In genomic region chr4:129795861-129796260, GRCm38 (mm10) we compare ENCODE assay signal across 8 mouse cellular contexts. TPM values are rescaled to one million over a fixed set of nuclear protein-coding genes. Genes with fewer than 3 reads are reported as not detected.
DNase-seq lines count a peak whose midpoint lies in the region; ATAC-seq and TF ChIP-seq lines count a peak whose summit lies in the region.

No protein-coding gene starts in this region.

- H3K4me1 ChIP-seq in heart, embryonic 10.5 days = peaks cover 54% of the 10 kb centered on the region
- H3K4me1 ChIP-seq in E14TG2a.4 (replicated peaks; ENCODE audit: low read depth, low read length) = peaks cover 64% of the 10 kb centered on the region
- peaks cover 18% of the 10 kb centered on the region for H3K4me1 ChIP-seq in forebrain, embryonic 14.5 days (ENCODE audit: control insufficient read depth, insufficient read depth, low read length)
- peaks cover 56% of the 10 kb centered on the region for H3K4me1 ChIP-seq in liver, embryonic 13.5 days (replicated peaks)

- ATAC-seq in forebrain, embryonic 14.5 days = no peak
- no peak for ATAC-seq in liver, embryonic 13.5 days (ENCODE audit: low read depth)

- peak overlapping the region; percentile 86 for H3K27ac ChIP-seq in heart, embryonic 10.5 days
- peak overlapping the region; percentile 71; the same call in 1 of the 2 replicates for H3K27ac ChIP-seq in forebrain, embryonic 14.5 days (ENCODE audit: low read depth, low read length)
- H3K27ac ChIP-seq in liver, embryonic 13.5 days = peak overlapping the region; percentile 44

- no peak for TF ChIP-seq CTCF in E14TG2a.4 (conservative IDR thresholded peaks at IDR 0.05; ENCODE audit: low read length)

- DNase-seq in heart, embryonic 10.5 days (ENCODE audit: low spot score) = no peak
- DNase-seq in heart, postnatal 4 days = no peak
- no peak for DNase-seq in forebrain, embryonic 14.5 days (ENCODE audit: low spot score)
- DNase-seq in liver, embryonic 13.5 days = no peak
- DNase-seq in adrenal gland, adult 18-20 months (ENCODE audit: low spot score in 2 of 2) = no peak
- DNase-seq in spleen, postnatal 14 days (ENCODE audit: low spot score in 2 of 2) = no peak
- DNase-seq in embryo, embryonic 10 days (ENCODE audit: low spot score) = no peak

- peak overlapping the region; percentile 35 for H3K4me3 ChIP-seq in heart, embryonic 10.5 days
- H3K4me3 ChIP-seq in E14TG2a.4 (replicated peaks; ENCODE audit: low read length) = peak overlapping the region; percentile 72
- no peak overlapping the region for H3K4me3 ChIP-seq in forebrain, embryonic 14.5 days (ENCODE audit: low read depth, low read length)
- H3K4me3 ChIP-seq in liver, embryonic 13.5 days (replicated peaks) = no peak overlapping the region

- H3K4me2 ChIP-seq in forebrain, embryonic 14.5 days (ENCODE audit: low read length) = peak overlapping the region; percentile 36
- H3K4me2 ChIP-seq in liver, embryonic 13.5 days = peak overlapping the region; percentile 8; the same call in 1 of the 2 replicates

- 12% methylated on average over 8 of the region's 8 CpGs for WGBS in heart, embryonic 10.5 days
- 32% methylated on average over 8 of the region's 8 CpGs for WGBS in forebrain, embryonic 14.5 days
- 55% methylated on average over 8 of the region's 8 CpGs for WGBS in liver, embryonic 13.5 days (ENCODE audit: insufficient replicate concordance)

- H3K9me3 ChIP-seq in heart, embryonic 10.5 days = no peaks in the 10 kb centered on the region
- no peaks in the 10 kb centered on the region for H3K9me3 ChIP-seq in E14TG2a.4 (ENCODE audit: low read length)
- H3K9me3 ChIP-seq in forebrain, embryonic 14.5 days (replicated peaks; ENCODE audit: control insufficient read depth, low read length) = no peaks in the 10 kb centered on the region
- no peaks in the 10 kb centered on the region for H3K9me3 ChIP-seq in liver, embryonic 13.5 days (replicated peaks)

- peak overlapping the region; percentile 30; the same call in 1 of the 2 replicates for H3K9ac ChIP-seq in forebrain, embryonic 14.5 days (ENCODE audit: low read length)
- no peak overlapping the region for H3K9ac ChIP-seq in liver, embryonic 13.5 days

- no peaks in the 10 kb centered on the region for H3K27me3 ChIP-seq in heart, embryonic 10.5 days (ENCODE audit: insufficient read depth, poor library complexity, severe bottlenecking)
- H3K27me3 ChIP-seq in E14TG2a.4 (ENCODE audit: insufficient read depth, low read length) = no peaks in the 10 kb centered on the region; the same call in 1 of the 2 replicates
- no peaks in the 10 kb centered on the region for H3K27me3 ChIP-seq in forebrain, embryonic 14.5 days (replicated peaks; ENCODE audit: control insufficient read depth, insufficient read depth, low read length)
- H3K27me3 ChIP-seq in liver, embryonic 13.5 days = 0 out of 2 replicates have a peak, but pooled peaks cover 3% of the 10 kb centered on the region

- H3K36me3 ChIP-seq in heart, embryonic 10.5 days = no peaks in the 10 kb centered on the region
- no peaks in the 10 kb centered on the region for H3K36me3 ChIP-seq in E14TG2a.4 (ENCODE audit: insufficient read depth, low read length)
- no peaks in the 10 kb centered on the region for H3K36me3 ChIP-seq in forebrain, embryonic 14.5 days (ENCODE audit: control insufficient read depth, insufficient read depth, low read length)
- no peaks in the 10 kb centered on the region for H3K36me3 ChIP-seq in liver, embryonic 13.5 days

RNA-seq across cellular contexts. Expression of gene Ptp4a2, which starts 15.2 kb away (rescaled TPM):
- 348 and 351 TPM in 2 replicates for polyA plus RNA-seq in heart, embryonic 10.5 days (2016; fragmentation: Nextera tagmentation; extraction: Ambion mirVana)
- 100 to 1,000 TPM; 293 to 301 TPM for total RNA-seq in heart, postnatal 4 days (2021)
- 213 and 214 TPM in 2 replicates for polyA plus RNA-seq in forebrain, embryonic 14.5 days (2014; fragmentation: Nextera tagmentation; extraction: Ambion mirVana)
- polyA plus RNA-seq in liver, embryonic 13.5 days (2015; fragmentation: Nextera tagmentation; extraction: Ambion mirVana) = 236 and 269 TPM in 2 replicates
- 100 to 1,000 TPM; 291 to 386 TPM for total RNA-seq in adrenal gland, adult 18-20 months (2021)

RNA-seq across cellular contexts. Expression of gene Khdrbs1, which starts 53.8 kb away (rescaled TPM):
- polyA plus RNA-seq in heart, embryonic 10.5 days (2016; fragmentation: Nextera tagmentation; extraction: Ambion mirVana) = 93.7 and 115 TPM in 2 replicates
- total RNA-seq in heart, postnatal 4 days (2021) = 100 to 1,000 TPM; 102 to 110 TPM
- 133 and 136 TPM in 2 replicates for polyA plus RNA-seq in forebrain, embryonic 14.5 days (2014; fragmentation: Nextera tagmentation; extraction: Ambion mirVana)
- polyA plus RNA-seq in liver, embryonic 13.5 days (2015; fragmentation: Nextera tagmentation; extraction: Ambion mirVana) = 37.6 and 41.5 TPM in 2 replicates
- total RNA-seq in adrenal gland, adult 18-20 months (2021) = 10 to 100 TPM; 53.5 to 72.4 TPM

Comparison
In these comparisons a context has a peak if more than half of its experiments do, and no peak if none do; other contexts are left out.
1. H3K4me3 ChIP-seq: peak in heart, embryonic 10.5 days (single experiment) and E14TG2a.4 (single experiment); none in forebrain, embryonic 14.5 days (single experiment) and liver, embryonic 13.5 days (single experiment).
2. Peak in every context shown above with its lines, with median percentiles within 50 percentile points of each other: H3K27ac ChIP-seq.